Mouse (Mus musculus): ENCODE measurements around the gene Hcfc1.

DNA sequence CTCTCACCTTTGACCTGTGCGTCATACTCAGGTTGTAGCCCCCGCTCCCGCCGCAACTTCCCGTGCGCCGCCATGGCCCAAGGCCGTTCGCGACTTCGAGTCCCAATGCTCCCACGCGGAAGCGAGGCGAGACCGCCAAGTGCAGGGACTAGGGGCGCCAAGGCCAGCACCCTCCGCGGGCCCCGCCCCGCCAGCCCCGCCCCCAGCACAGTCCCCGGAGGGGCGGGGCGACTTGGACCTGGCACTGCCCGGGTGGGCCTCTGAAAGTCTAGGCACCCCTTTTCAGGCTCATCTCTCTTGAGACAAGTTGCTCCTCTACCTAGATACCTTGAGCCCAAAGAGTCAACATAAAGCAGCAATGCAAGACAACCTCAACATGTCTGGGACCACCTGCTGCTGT is 55.0 kb downstream of the Hcfc1 start:
- TF ChIP-seq CTCF (IDR thresholded peaks at IDR 0.05; ENCODE audit: low read depth) (no peak), EP300 (IDR thresholded peaks at IDR 0.05; ENCODE audit: low read depth) (no peak)

Data from liver, embryonic 14.5 days (tissue).